Mouse (Mus musculus) brain, embryonic 14.5 days (tissue): Measurements from ENCODE around the gene Sbpl. TPM values are rescaled to one million over a fixed set of nuclear protein-coding genes. Genes with fewer than 3 reads are reported as not detected.

ENCODE experiments used
- DNase-seq: peaks from one replicate; pipeline ENCODE4 v3.0.0-alpha.2; 2011; ENCODE audit warnings: low read depth
- CTCF ChIP-seq: fragments of 200-500 bp; IDR thresholded peaks from 2 replicates; pipeline ENCODE4 v1.5.1; 2012; ENCODE audit warnings: inconsistent platforms, mild to moderate bottlenecking, moderate library complexity, borderline replicate concordance; ENCODE audit not compliant: insufficient read depth, insufficient read length; ENCODE audit errors: extremely low read depth
- POLR2A ChIP-seq: fragments of 200-500 bp; IDR thresholded peaks from 2 replicates; pipeline ENCODE4 v1.6.1; 2012; ENCODE audit warnings: mild to moderate bottlenecking, inconsistent platforms, borderline replicate concordance; ENCODE audit not compliant: poor library complexity, insufficient read depth, insufficient read length, severe bottlenecking; ENCODE audit errors: extremely low read depth
- polyA plus RNA-seq: library from polyadenylated mRNA; depleted of rRNA; stranded (reverse); fragments of >200 nt; gene quantifications from 2 replicates; pipeline ENCODE4 v1.2.3, GENCODE M21; 2012; rRNA removed

Gene Sbpl
- not detected in 2 replicates for polyA plus RNA-seq

- DNase-seq: no peak
- no peak for TF ChIP-seq POLR2A
- TF ChIP-seq CTCF: no peak
These were observed at the start of gene Sbpl for GRCm38 (mm10) chr17:23955174-23955573. Sbpl (minus strand) TSS chr17:23955274.

- TF ChIP-seq POLR2A (no peak), CTCF (no peak)
- DNase-seq: no peak
These were observed 49.1 kb upstream of the Sbpl start for GRCm38 (mm10) chr17:24004071-24004665.

GRCm38 (mm10) chr17:24000404-24000803, 45.3 kb upstream of the Sbpl start:
- no peak for DNase-seq
- TF ChIP-seq POLR2A: no peak
- no peak for TF ChIP-seq CTCF

- TF ChIP-seq POLR2A (no peak), CTCF (no peak)
- no peak for DNase-seq
These were observed 43.3 kb upstream of the Sbpl start for GRCm38 (mm10) chr17:23998383-23998782.

GRCm38 (mm10) chr17:23997901-23998300, 42.8 kb upstream of the Sbpl start, which contains the start of gene Prss22:
Prss22 (minus strand) TSS chr17:23998100.
- DNase-seq: no peak
- TF ChIP-seq CTCF: no peak
- TF ChIP-seq POLR2A: no peak

- TF ChIP-seq CTCF: peak; percentile 6; the same call in 1 of the 2 replicates
- no peak for TF ChIP-seq POLR2A
- no peak for DNase-seq
These were observed 40.3 kb upstream of the Sbpl start for GRCm38 (mm10) chr17:23995421-23995820.

- TF ChIP-seq CTCF: no peak
- no peak for TF ChIP-seq POLR2A
- no peak for DNase-seq
These were observed 39.6 kb upstream of the Sbpl start for GRCm38 (mm10) chr17:23994667-23995066.

GRCm38 (mm10) chr17:23993559-23994428, 38.7 kb upstream of the Sbpl start:
- TF ChIP-seq CTCF (peak; percentile 76), POLR2A (no peak)
- peak; percentile 97 for DNase-seq

GRCm38 (mm10) chr17:23992789-23993553, 37.9 kb upstream of the Sbpl start:
- peak; percentile 6 for DNase-seq
- no peak for TF ChIP-seq POLR2A
- no peak for TF ChIP-seq CTCF

- no peak for TF ChIP-seq POLR2A
- TF ChIP-seq CTCF: no peak
- no peak for DNase-seq
These were observed 34.7 kb upstream of the Sbpl start for GRCm38 (mm10) chr17:23989802-23990201.

GRCm38 (mm10) chr17:23984989-23985388, 29.9 kb upstream of the Sbpl start:
- TF ChIP-seq CTCF (no peak), POLR2A (no peak)
- no peak for DNase-seq
